Mouse (Mus musculus): ENCODE data around the gene Rab37. TPM values are rescaled to one million over a fixed set of nuclear protein-coding genes. Genes with fewer than 3 reads are reported as not detected.
A peak's percentile ranks its signal among the peaks of the same experiment; 100 is the strongest.

The Rab37 gene
- total and polyA plus RNA-seq, 3 experiments: 0.31 to 1.3 (median 0.32) TPM

DNA sequence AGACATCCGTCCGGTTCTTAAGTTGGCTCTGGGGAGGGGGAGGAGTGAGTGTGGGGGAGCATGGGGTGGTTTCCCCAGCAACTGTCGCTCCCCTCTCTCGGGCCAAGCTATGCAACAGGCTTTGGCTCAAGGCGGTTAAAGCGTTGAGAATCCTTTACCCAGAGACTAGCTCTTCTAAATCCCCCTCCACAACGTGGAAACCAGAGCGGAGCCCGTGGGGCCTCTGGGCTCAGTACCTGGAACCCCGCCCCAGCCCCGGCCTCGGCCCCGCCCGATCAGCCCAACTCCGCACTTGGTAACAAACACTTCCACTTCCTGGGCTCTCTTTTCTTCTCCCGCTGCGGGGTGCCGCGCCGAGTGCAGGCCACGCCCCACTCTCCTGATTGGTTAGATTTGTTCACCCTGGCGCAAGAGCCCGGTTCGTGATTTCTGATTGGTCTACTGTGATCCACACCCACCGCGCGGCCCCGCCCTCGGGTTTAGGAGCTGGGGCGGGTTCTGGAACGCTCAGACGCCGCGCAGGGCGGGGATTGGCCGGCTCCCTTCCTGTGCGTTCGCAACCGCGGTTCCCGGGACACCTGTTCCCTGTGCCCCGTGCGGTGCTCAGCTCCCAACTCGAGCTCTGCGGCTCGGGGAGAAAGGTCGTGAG lies 71.7 kb downstream of the Rab37 start, which contains the start of gene Slc9a3r1:
Gene Slc9a3r1 (plus strand): TSS at position 510 of the 649 bp plus-strand sequence.
- intact Hi-C loops (cut with DNase I): no loop called here

DNA sequence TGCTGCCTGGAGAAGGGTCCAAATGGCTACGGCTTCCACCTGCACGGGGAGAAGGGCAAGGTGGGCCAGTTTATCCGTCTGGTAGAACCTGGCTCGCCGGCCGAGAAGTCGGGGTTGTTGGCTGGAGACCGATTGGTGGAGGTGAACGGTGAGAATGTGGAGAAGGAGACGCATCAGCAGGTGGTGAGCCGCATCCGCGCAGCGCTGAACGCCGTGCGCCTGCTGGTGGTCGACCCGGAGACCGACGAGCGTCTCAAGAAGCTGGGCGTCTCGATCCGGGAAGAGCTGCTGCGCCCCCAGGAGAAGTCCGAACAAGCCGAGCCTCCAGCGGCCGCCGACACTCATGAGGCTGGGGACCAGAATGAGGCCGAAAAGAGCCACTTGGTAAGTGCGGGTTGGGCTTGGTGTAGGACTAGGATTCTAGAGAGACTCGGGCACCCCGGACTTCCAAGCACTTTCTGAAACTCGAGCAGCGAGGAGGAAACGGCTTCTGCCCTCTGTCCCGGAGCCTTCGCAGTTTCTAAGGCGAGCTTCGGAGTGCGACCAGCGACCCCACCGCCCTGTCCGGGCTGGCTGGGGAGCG lies 72.4 kb downstream of the Rab37 start:
- Histone ChIP-seq H3K4me1 (ENCODE audit: control insufficient read depth, insufficient read depth, low read length) (peaks cover 4% of the 10 kb centered on the region), H3K79me2 (replicated peaks; ENCODE audit: control insufficient read depth, insufficient read depth, low read length) (no peaks in the 10 kb centered on the region), H3K27ac (peak overlapping the region; percentile 79), H3K36me3 (ENCODE audit: control insufficient read depth, insufficient read depth, low read length) (no peaks in the 10 kb centered on the region), H3K9ac (ENCODE audit: low read depth, low read length) (peak overlapping the region; percentile 79), H3K27me3 (ENCODE audit: control insufficient read depth, insufficient read depth, low read length) (no peaks in the 10 kb centered on the region), H3K4me3 (peak overlapping the region; percentile 87)
- no peak for DNase-seq
- WGBS: under 1% methylated on average over 47 of the region's 47 CpGs
- intact Hi-C loops (cut with DNase I): no loop called here
- TF ChIP-seq CTCF (IDR thresholded peaks at IDR 0.05): 0 out of 2 replicates have a peak, but pooled peaks have one; percentile 13
- no peak for TF ChIP-seq EP300 (IDR thresholded peaks at IDR 0.05; ENCODE audit: insufficient read depth, low read depth, low read length)
- TF ChIP-seq POLR2A (IDR thresholded peaks at IDR 0.05; ENCODE audit: insufficient read depth, low read depth, low read length): no peak

More for the DNA sequence above, 71.7 kb downstream of the Rab37 start, which contains the start of gene Slc9a3r1:
- H3K9ac ChIP-seq (ENCODE audit: low read depth, low read length): peak within 1 kb of the TSS; percentile 79
- no peaks in the 10 kb centered on the region for H3K79me2 ChIP-seq (replicated peaks; ENCODE audit: control insufficient read depth, insufficient read depth, low read length)
- TF ChIP-seq EP300 (IDR thresholded peaks at IDR 0.05; ENCODE audit: insufficient read depth, low read depth, low read length) (no peak), CTCF (IDR thresholded peaks at IDR 0.05) (no peak), POLR2A (IDR thresholded peaks at IDR 0.05; ENCODE audit: insufficient read depth, low read depth, low read length) (peak; percentile 97)
- WGBS: under 1% methylated on average over 47 of the region's 47 CpGs
- peak within 1 kb of the TSS; percentile 87 for H3K4me3 ChIP-seq
- H3K27ac ChIP-seq: peak within 1 kb of the TSS; percentile 79
- no peaks in the 10 kb centered on the region for H3K36me3 ChIP-seq (ENCODE audit: control insufficient read depth, insufficient read depth, low read length)
- peak; percentile 99 for DNase-seq
- H3K4me1 ChIP-seq (ENCODE audit: control insufficient read depth, insufficient read depth, low read length): peaks cover 4% of the 10 kb centered on the region
- H3K27me3 ChIP-seq (ENCODE audit: control insufficient read depth, insufficient read depth, low read length): no peaks in the 10 kb centered on the region

DNA sequence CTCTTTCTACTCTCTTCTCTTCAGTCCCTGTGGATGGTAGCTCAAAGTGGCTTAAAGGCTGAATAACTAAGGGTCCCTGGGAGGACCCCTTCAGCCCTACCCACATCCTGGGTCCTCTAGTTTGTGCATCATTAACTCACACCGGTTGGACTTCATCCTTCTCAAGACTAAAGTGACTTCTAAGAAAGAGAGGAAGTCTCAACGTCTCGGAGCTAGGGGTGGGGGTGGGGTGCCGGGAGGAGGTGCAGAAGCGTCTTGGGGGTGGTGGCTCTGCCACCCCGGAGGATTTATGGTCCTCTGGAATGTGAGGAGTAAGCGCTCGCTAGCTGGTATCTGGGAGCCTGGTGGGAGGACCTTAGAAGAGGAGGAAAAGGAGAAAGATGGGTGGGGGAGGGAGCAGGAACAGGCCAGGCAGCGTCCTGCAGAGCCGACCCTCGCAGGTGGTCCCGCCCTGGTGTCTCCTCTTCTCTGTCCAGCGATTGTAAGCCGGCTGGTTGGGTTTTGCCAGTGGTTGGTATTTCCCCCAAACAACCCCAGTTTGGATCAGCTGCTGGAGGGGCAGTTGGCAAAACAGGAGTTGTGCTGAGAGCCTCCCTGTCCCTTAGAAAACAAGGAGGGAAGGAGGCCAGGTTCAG lies 73.2 kb downstream of the Rab37 start:
- H3K27ac ChIP-seq: peak overlapping the region; percentile 79; the same call in 1 of the 2 replicates

DNA sequence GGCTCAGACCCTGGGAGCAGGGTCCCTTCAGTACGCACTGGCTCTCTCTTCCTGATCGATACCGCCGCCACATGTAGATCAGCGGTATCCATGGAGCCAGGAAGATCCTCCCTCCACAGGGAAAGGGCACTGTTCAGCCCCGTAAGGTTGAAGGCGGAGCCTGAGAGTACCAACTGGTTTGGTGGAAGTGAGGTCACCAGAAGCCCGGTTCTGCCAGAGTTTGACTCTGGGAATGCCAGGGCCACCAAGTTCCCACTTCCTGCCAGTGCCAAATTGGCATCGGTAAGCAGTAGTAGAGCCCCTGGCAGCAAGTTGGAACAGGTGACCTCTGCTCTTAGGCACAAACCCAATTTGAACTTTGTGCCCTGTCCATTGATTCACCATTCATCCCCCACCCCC lies 73.7 kb downstream of the Rab37 start:
- Histone ChIP-seq H3K27ac (no peak overlapping the region), H3K4me3 (peak overlapping the region; percentile 87; the same call in 1 of the 2 replicates), H3K9ac (ENCODE audit: low read depth, low read length) (peak overlapping the region; percentile 7; the same call in 1 of the 2 replicates), H3K36me3 (ENCODE audit: control insufficient read depth, insufficient read depth, low read length) (no peaks in the 10 kb centered on the region), H3K27me3 (ENCODE audit: control insufficient read depth, insufficient read depth, low read length) (no peaks in the 10 kb centered on the region), H3K79me2 (replicated peaks; ENCODE audit: control insufficient read depth, insufficient read depth, low read length) (no peaks in the 10 kb centered on the region), H3K4me1 (ENCODE audit: control insufficient read depth, insufficient read depth, low read length) (peaks cover 4% of the 10 kb centered on the region)
- no peak for TF ChIP-seq POLR2A (IDR thresholded peaks at IDR 0.05; ENCODE audit: insufficient read depth, low read depth, low read length)
- TF ChIP-seq EP300 (IDR thresholded peaks at IDR 0.05; ENCODE audit: insufficient read depth, low read depth, low read length): no peak
- no peak for TF ChIP-seq CTCF (IDR thresholded peaks at IDR 0.05)
- WGBS: 12% methylated on average over 9 of the region's 9 CpGs
- intact Hi-C loops (cut with DNase I): no loop called here
- DNase-seq: no peak

More for the DNA sequence above, 73.2 kb downstream of the Rab37 start:
- H3K79me2 ChIP-seq (replicated peaks; ENCODE audit: control insufficient read depth, insufficient read depth, low read length): no peaks in the 10 kb centered on the region
- peak overlapping the region; percentile 87 for H3K4me3 ChIP-seq
- intact Hi-C loops (cut with DNase I): no loop called here
- peak in 1 of 2 experiments; percentile 29 for DNase-seq
- 3% methylated on average over 14 of the region's 14 CpGs for WGBS
- H3K9ac ChIP-seq (ENCODE audit: low read depth, low read length): peak overlapping the region; percentile 7
- H3K36me3 ChIP-seq (ENCODE audit: control insufficient read depth, insufficient read depth, low read length): no peaks in the 10 kb centered on the region
- TF ChIP-seq EP300 (IDR thresholded peaks at IDR 0.05; ENCODE audit: insufficient read depth, low read depth, low read length) (no peak), POLR2A (IDR thresholded peaks at IDR 0.05; ENCODE audit: insufficient read depth, low read depth, low read length) (no peak), CTCF (IDR thresholded peaks at IDR 0.05) (no peak)
- peaks cover 4% of the 10 kb centered on the region for H3K4me1 ChIP-seq (ENCODE audit: control insufficient read depth, insufficient read depth, low read length)
- H3K27me3 ChIP-seq (ENCODE audit: control insufficient read depth, insufficient read depth, low read length): no peaks in the 10 kb centered on the region

DNA sequence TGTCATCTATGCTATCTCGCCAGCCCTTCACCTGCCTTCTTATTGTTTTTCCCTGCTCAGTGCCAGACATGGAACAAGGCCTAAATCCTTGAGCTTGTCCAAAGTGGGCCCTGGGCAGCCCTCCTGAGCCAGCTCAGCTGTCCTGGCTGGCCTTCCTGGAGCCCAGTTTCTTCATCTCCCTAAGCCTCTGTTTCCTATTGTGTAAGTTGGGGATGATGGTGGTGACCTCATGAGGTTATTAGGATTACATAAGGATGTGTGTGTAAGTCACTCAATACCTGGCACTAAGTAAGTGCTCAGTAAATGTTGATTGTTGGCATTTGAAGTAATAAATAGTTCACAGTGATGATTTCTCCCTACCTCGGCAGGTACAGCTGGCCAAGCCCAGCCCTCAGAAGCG lies 75.5 kb downstream of the Rab37 start:
- Histone ChIP-seq H3K27me3 (ENCODE audit: control insufficient read depth, insufficient read depth, low read length) (no peaks in the 10 kb centered on the region), H3K36me3 (ENCODE audit: control insufficient read depth, insufficient read depth, low read length) (no peaks in the 10 kb centered on the region), H3K27ac (no peak overlapping the region), H3K4me3 (no peak overlapping the region), H3K9ac (ENCODE audit: low read depth, low read length) (no peak overlapping the region), H3K4me1 (ENCODE audit: control insufficient read depth, insufficient read depth, low read length) (peaks cover 4% of the 10 kb centered on the region), H3K79me2 (replicated peaks; ENCODE audit: control insufficient read depth, insufficient read depth, low read length) (no peaks in the 10 kb centered on the region)
- intact Hi-C loops (cut with DNase I): no loop called here
- WGBS: 91% methylated on average over 3 of the region's 3 CpGs
- TF ChIP-seq POLR2A (IDR thresholded peaks at IDR 0.05; ENCODE audit: insufficient read depth, low read depth, low read length): no peak
- TF ChIP-seq CTCF (IDR thresholded peaks at IDR 0.05): no peak
- no peak for TF ChIP-seq EP300 (IDR thresholded peaks at IDR 0.05; ENCODE audit: insufficient read depth, low read depth, low read length)
- no peak for DNase-seq

Measured in heart, adult 2 months (tissue).